Mouse (Mus musculus): ENCODE measurements around the gene Olfr372.

The Olfr372 gene

GRCm38 (mm10) chr8:72099377-72100103 lies 58.5 kb downstream of the Olfr372 start:
- DNase-seq (ENCODE audit: low spot score in 2 of 2), result peak; percentile 33 to 47

- DNase-seq (ENCODE audit: low spot score in 2 of 2), result no peak
Measured at GRCm38 (mm10) chr8:72105165-72105564, 64.1 kb downstream of the Olfr372 start.

- no peak for DNase-seq (ENCODE audit: low spot score in 2 of 2)
Measured at GRCm38 (mm10) chr8:72106740-72107139, 65.7 kb downstream of the Olfr372 start, which contains the start of gene Olfr374. Olfr374 (plus strand) TSS chr8:72107040.

All from right cerebral cortex, postnatal 10 days (tissue).